Mouse (Mus musculus) CH12.LX (cell line): ENCODE results near the gene Serinc4.

Source experiments
- CTCF ChIP-seq, 2 experiments: IDR thresholded peaks in 1 of 2; conservative IDR thresholded peaks in 1 of 2; 2 replicates each; pipeline ENCODE4 v1.5.1; 2011 to 2012; ENCODE audit warnings: low read depth in 2 of 2, low read length in 2 of 2, improper control_type of control experiment in 1 of 2, inconsistent platforms in 1 of 2, mild to moderate bottlenecking in 1 of 2, moderate library complexity in 1 of 2
- JUND ChIP-seq: conservative IDR thresholded peaks from 2 replicates; pipeline ENCODE4 v1.6.1; 2011; ENCODE audit warnings: low read depth, low read length, improper control_type of control experiment
- MAFK ChIP-seq: IDR thresholded peaks from 2 replicates; pipeline ENCODE4 v1.6.1; 2011; ENCODE audit warnings: low read length, improper control_type of control experiment; ENCODE audit not compliant: insufficient replicate concordance
- MYC ChIP-seq: IDR thresholded peaks from 2 replicates; pipeline ENCODE4 v1.6.1; 2011; ENCODE audit warnings: low read depth, mild to moderate bottlenecking, improper control_type of control experiment, low read length
- POLR2A ChIP-seq: IDR thresholded peaks from 2 replicates; pipeline ENCODE4 v1.6.1; 2011; ENCODE audit warnings: low read depth, mild to moderate bottlenecking, improper control_type of control experiment, low read length
- RCOR1 ChIP-seq: conservative IDR thresholded peaks from 2 replicates; pipeline ENCODE4 v1.6.1; 2012; ENCODE audit warnings: low read depth, mild to moderate bottlenecking, inconsistent platforms, low read length, improper control_type of control experiment
- SMC3 ChIP-seq: IDR thresholded peaks from 2 replicates; pipeline ENCODE4 v1.6.1; 2011; ENCODE audit warnings: low read depth, low read length, improper control_type of control experiment

DNA sequence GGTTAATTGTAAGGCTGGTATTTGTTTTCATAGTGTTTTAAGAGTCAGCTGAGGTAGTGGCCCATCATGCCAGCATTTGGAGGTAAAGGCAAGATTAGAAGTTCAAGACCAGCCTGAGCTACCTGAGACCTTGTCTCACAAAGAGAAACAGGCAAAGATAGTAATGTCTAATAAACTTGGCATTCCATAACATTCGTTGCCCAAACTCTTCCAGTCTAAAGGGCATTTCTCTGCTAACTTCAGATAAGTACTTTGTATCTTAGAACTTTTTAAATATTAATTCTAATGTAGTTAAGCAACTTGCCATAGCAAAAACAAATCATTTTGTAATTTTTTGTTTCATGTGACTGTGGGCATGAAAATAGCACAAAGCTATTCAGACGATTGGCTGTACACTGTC lies 33.4 kb downstream of the Serinc4 start:
- TF ChIP-seq JUND = no peak
- no peak for TF ChIP-seq SMC3
- TF ChIP-seq MAFK = no peak
- no peak for TF ChIP-seq CTCF (conservative IDR thresholded peaks at IDR 0.05 in 1 of 2, IDR thresholded peaks at IDR 0.05 in 1 of 2; ENCODE audit: low read depth in 2 of 2, low read length in 2 of 2)
- TF ChIP-seq MYC = no peak
- no peak for TF ChIP-seq RCOR1
- TF ChIP-seq POLR2A = no peak
